Mouse (Mus musculus): ENCODE data around the gene Cs. TPM values are rescaled to one million over a fixed set of nuclear protein-coding genes. Genes with fewer than 3 reads are reported as not detected.
"Not testable (repeated sequence)": the region's sequence is repeated elsewhere in the genome, so short reads cannot be mapped to it uniquely, and the experiment has no call there.

Cs gene
- polyA plus RNA-seq (2017; shearing (Covaris generic)): 100 to 1,000 TPM; 138 to 155 (median 155) TPM

DNA sequence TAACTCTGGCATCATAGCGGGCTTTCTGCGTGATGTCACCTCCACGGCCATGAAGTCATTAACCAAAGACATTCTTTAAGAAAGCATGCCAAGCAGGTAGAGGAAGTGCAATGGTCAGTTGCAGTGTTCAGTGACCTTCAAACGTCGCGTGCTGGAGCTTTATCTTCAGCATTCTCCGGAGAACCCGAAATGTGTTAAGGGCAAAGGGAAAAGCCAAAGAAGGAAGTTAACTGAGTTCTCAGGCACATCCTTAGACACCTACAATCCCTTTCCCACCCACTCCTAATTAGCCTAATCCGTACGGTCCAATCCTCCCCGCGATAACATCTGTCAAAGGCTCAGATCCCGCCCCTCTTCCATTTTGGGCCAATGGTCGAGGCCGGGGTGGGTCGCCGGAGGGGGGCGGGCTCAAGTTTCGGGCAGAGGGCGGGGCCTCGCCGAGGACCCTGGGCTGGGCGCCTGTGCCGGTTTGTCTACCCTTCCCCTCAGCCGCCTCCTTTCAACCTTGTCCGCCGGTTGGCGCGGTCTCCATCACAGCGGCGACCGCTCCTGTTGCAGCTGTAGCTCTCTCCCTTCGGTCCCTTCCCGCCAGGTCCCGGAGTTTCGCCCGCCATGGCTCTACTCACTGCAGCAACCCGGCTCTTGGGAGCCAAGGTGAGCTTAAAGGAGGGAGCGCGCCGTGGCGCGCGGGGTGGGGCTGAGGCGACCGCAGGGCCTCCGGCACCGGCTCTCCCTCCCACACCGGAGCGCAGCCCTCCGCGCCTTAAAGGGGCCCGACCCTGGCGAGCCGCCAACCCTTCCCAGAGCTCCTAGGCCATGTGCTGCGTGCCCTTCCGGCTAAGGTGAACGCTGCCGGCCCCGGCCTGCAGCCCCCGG is at the start of gene Cs:
Gene Cs, plus strand, starts transcription at position 429 of the 876 bp plus-strand sequence.
- peak; percentile 95 for ATAC-seq

DNA sequence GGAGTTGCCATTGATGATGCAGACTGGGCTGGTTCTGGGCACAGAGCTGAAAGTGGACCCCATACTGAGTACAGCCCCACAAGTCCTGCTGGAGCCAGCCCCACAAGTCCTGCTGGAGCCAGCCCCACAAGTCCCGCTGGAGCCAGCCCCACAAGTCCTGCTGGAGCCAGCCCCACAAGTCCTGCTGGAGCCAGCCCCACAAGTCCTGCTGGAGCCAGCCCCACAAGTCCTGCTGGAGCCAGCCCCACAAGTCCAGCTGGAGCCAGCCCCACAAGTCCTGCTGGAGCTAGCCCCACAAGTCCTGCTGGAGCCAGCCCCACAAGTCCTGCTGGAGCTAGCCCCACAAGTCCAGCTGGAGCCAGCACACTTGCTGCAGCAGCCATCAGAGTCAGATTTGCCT is 46.9 kb upstream of the Cs start:
- ATAC-seq: not testable (repeated sequence)

GRCm38 (mm10) chr10:128296370-128297090 is 41.0 kb upstream of the Cs start:
- ATAC-seq: no peak

GRCm38 (mm10) chr10:128297221-128297620 is 40.3 kb upstream of the Cs start:
- ATAC-seq: no peak

GRCm38 (mm10) chr10:128297622-128298021 is 39.9 kb upstream of the Cs start:
- no peak for ATAC-seq

GRCm38 (mm10) chr10:128298243-128298642 is 39.3 kb upstream of the Cs start:
- ATAC-seq: no peak

- no peak for ATAC-seq
These were observed 38.8 kb upstream of the Cs start, which contains the start of gene Il23a for GRCm38 (mm10) chr10:128298702-128299171. Il23a (minus strand) TSS chr10:128298752.

DNA sequence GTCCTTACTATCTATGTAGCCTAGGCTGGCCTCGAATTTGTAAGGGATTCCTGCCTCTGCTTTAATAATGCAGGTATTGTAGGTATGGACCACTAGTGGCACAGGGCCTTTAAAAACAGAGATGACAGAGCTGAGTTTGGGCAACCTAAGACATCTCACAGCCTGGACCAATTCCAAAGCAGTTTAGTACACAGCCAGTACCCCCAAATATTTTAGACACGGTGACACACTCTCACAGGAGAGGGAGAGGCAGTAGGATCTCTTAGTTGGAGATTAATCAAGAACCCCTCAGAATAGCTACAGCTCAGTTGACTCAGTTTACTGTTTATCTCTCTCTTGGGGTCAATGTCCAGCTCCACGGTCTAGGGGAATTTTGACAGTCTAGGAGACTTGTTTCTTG is 35.2 kb upstream of the Cs start:
- no peak for ATAC-seq

GRCm38 (mm10) chr10:128302785-128303125 is 34.8 kb upstream of the Cs start:
- peak; percentile 2 for ATAC-seq

- peak; percentile 99 for ATAC-seq
These were observed 34.2 kb upstream of the Cs start, which contains the start of gene Pan2 for GRCm38 (mm10) chr10:128303126-128304021. Pan2 (plus strand) TSS chr10:128303335.

- ATAC-seq: no peak
These were observed 27.9 kb upstream of the Cs start for GRCm38 (mm10) chr10:128309654-128310053.

- ATAC-seq: no peak
These were observed 27.4 kb upstream of the Cs start for GRCm38 (mm10) chr10:128310177-128310576.

DNA sequence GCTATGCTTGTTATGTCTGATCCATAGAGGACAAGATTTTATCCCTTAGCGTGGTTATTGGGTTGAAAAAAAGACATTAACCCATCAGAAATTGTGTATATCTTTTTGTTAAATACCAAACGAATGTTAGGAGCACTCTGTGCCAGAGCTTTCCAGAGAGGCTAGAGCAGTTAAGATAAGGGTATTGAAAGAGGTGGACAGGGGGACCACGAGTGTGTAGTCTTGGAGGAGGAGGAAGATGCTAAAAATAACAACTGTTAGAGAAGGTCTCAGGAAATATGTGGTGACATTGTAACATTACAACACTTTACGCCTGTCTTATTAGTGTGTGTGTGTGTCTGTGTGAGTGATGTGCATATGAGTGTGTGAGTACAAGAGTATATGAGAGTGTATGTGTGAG is 26.6 kb upstream of the Cs start:
- no peak for ATAC-seq

GRCm38 (mm10) chr10:128315578-128315977 is 22.0 kb upstream of the Cs start:
- ATAC-seq: no peak

DNA sequence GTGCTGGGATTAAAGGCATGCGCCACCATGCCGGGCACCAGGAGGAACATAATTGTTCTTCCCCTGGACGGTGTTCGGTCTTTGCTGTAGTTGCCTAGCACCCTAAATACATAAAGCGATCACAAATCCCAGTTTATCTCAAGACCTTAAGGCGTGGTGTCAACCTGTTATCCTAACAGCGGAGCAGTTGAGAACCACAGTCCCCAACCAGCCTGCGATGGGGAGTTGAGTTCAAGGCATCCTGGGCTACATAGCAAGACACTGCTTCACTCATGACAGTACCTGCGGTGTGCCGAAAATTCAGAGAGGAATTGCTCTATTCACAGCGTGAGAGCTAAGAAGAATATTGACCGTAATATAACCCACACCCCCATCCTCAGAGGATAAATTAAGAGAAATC is 15.9 kb upstream of the Cs start:
- ATAC-seq: no peak

- ATAC-seq: peak; percentile 78
These were observed 15.1 kb upstream of the Cs start, which contains the start of gene Cnpy2 for GRCm38 (mm10) chr10:128322141-128323108. Cnpy2 (plus strand) TSS chr10:128322459.

DNA sequence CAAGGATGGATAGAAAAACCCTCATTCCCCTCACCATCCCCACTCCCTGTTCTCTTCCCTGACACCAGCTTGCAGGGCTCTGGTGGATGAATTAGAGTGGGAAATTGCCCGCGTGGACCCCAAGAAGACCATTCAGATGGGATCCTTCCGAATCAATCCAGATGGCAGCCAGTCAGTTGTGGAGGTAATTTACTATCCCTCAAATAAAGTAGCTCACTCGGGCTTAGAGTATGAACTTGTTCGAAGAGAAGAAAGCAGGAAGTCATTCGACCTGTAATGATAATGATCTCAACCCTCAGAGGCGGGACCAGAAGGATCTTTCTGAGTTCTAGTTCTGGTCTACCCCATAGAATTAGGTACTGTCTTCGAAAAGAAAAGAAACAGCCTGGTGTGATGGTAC is 14.0 kb upstream of the Cs start:
- ATAC-seq: peak; percentile 60

DNA sequence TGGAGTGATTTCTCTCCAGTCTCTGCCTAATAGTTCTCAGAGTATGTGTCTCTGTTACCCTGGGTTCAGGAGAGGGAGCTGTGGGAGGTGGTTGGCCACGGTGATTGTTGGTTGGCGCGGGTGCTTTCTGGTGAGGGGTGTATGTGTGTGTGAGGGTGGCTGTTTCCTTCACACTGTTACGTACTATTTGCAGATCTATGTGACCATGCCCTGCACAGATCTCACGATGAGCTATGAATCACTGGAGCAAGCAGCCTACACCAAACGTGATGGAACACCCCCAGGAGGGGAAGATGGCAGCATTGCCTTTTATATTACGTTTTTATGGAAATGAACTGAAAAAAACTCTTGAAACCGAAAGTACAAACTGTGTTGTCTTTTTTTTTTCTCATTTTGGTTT is 10.7 kb upstream of the Cs start:
- no peak for ATAC-seq

DNA sequence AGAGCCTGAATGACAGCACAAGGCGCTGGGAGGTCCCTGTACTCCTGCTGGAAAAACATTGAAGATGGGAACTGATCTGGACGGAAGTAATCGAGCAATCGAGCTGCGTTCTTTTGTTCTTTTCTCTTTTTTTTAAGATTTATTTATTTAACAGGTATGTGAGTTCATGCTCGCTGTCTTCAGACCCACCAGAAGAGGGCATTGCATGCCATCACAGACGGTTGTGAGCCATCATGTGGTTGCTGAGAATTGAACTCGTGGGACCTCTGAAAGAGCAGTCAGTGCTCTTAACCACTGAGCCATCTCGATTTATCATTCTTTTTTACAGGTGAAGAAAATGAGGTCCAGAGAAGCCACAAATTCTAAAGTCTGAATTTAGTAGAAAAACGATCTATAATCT is 9.9 kb upstream of the Cs start:
- no peak for ATAC-seq

GRCm38 (mm10) chr10:128332358-128333249 is 4.9 kb upstream of the Cs start:
- ATAC-seq: not testable (repeated sequence)

Data from inflammation-experienced regulatory T-cells, adult 6 months (primary cell).